Mouse (Mus musculus): ENCODE measurements at regions not wholly inside any gene's neighbourhood (a gene's known extent, or its start where the extent isn't known, plus 50 kb on each side); places are given as distances from the start of the nearest gene placed in this dataset.

- Histone ChIP-seq H3K4me1 (ENCODE audit: control insufficient read depth, insufficient read depth, low read length) (no peaks in the 10 kb centered on the region), H3K4me3 (ENCODE audit: insufficient read depth, low read length) (no peak overlapping the region), H3K27ac (ENCODE audit: insufficient read depth, low read depth, low read length) (no peak overlapping the region)
- TF ChIP-seq CTCF (IDR thresholded peaks at IDR 0.05; ENCODE audit: low read depth, low read length) (no peak), POLR2A (IDR thresholded peaks at IDR 0.05; ENCODE audit: borderline replicate concordance, low read depth, low read length) (no peak)
These were observed 235.9 kb downstream of the Hhipl2 start for GRCm38 (mm10) chr1:183653878-183654277.

GRCm38 (mm10) chr1:183657043-183657442 lies 239.0 kb downstream of the Hhipl2 start:
- Histone ChIP-seq H3K4me3 (ENCODE audit: insufficient read depth, low read length) (no peak overlapping the region), H3K27ac (ENCODE audit: insufficient read depth, low read depth, low read length) (no peak overlapping the region)

GRCm38 (mm10) chr1:183660541-183660940 lies 242.5 kb downstream of the Hhipl2 start:
- TF ChIP-seq POLR2A (IDR thresholded peaks at IDR 0.05; ENCODE audit: borderline replicate concordance, low read depth, low read length) (no peak), CTCF (IDR thresholded peaks at IDR 0.05; ENCODE audit: low read depth, low read length) (no peak)
- Histone ChIP-seq H3K27ac (ENCODE audit: insufficient read depth, low read depth, low read length) (no peak overlapping the region), H3K4me3 (ENCODE audit: insufficient read depth, low read length) (no peak overlapping the region)

More at GRCm38 (mm10) chr1:183657043-183657442, 239.0 kb downstream of the Hhipl2 start:
- TF ChIP-seq POLR2A (IDR thresholded peaks at IDR 0.05; ENCODE audit: borderline replicate concordance, low read depth, low read length) (no peak), CTCF (IDR thresholded peaks at IDR 0.05; ENCODE audit: low read depth, low read length) (peak; percentile 54)
- no peaks in the 10 kb centered on the region for H3K4me1 ChIP-seq (ENCODE audit: control insufficient read depth, insufficient read depth, low read length)

GRCm38 (mm10) chr1:183662369-183663043 lies 244.5 kb downstream of the Hhipl2 start:
- Histone ChIP-seq H3K4me3 (ENCODE audit: insufficient read depth, low read length) (no peak overlapping the region), H3K27ac (ENCODE audit: insufficient read depth, low read depth, low read length) (no peak overlapping the region), H3K4me1 (ENCODE audit: control insufficient read depth, insufficient read depth, low read length) (no peaks in the 10 kb centered on the region)
- TF ChIP-seq POLR2A (IDR thresholded peaks at IDR 0.05; ENCODE audit: borderline replicate concordance, low read depth, low read length) (no peak), CTCF (IDR thresholded peaks at IDR 0.05; ENCODE audit: low read depth, low read length) (no peak)

More at GRCm38 (mm10) chr1:183660541-183660940, 242.5 kb downstream of the Hhipl2 start:
- no peaks in the 10 kb centered on the region for H3K4me1 ChIP-seq (ENCODE audit: control insufficient read depth, insufficient read depth, low read length)

GRCm38 (mm10) chr1:183669271-183669670 lies 251.3 kb downstream of the Hhipl2 start:
- H3K4me1 ChIP-seq (ENCODE audit: control insufficient read depth, insufficient read depth, low read length), result no peaks in the 10 kb centered on the region
- H3K27ac ChIP-seq (ENCODE audit: insufficient read depth, low read depth, low read length), result no peak overlapping the region
- no peak overlapping the region for H3K4me3 ChIP-seq (ENCODE audit: insufficient read depth, low read length)
- no peak for TF ChIP-seq CTCF (IDR thresholded peaks at IDR 0.05; ENCODE audit: low read depth, low read length)
- no peak for TF ChIP-seq POLR2A (IDR thresholded peaks at IDR 0.05; ENCODE audit: borderline replicate concordance, low read depth, low read length)

- no peak overlapping the region for H3K4me3 ChIP-seq (ENCODE audit: insufficient read depth, low read length)
- no peak overlapping the region for H3K27ac ChIP-seq (ENCODE audit: insufficient read depth, low read depth, low read length)
- TF ChIP-seq POLR2A (IDR thresholded peaks at IDR 0.05; ENCODE audit: borderline replicate concordance, low read depth, low read length) (no peak), CTCF (IDR thresholded peaks at IDR 0.05; ENCODE audit: low read depth, low read length) (no peak)
- H3K4me1 ChIP-seq (ENCODE audit: control insufficient read depth, insufficient read depth, low read length), result no peaks in the 10 kb centered on the region
These were observed 251.7 kb downstream of the Hhipl2 start for GRCm38 (mm10) chr1:183669674-183670073.

GRCm38 (mm10) chr1:183670542-183670941 lies 252.5 kb downstream of the Hhipl2 start:
- no peak overlapping the region for H3K27ac ChIP-seq (ENCODE audit: insufficient read depth, low read depth, low read length)
- no peaks in the 10 kb centered on the region for H3K4me1 ChIP-seq (ENCODE audit: control insufficient read depth, insufficient read depth, low read length)
- H3K4me3 ChIP-seq (ENCODE audit: insufficient read depth, low read length), result no peak overlapping the region
- TF ChIP-seq CTCF (IDR thresholded peaks at IDR 0.05; ENCODE audit: low read depth, low read length), result no peak
- no peak for TF ChIP-seq POLR2A (IDR thresholded peaks at IDR 0.05; ENCODE audit: borderline replicate concordance, low read depth, low read length)

GRCm38 (mm10) chr1:183671541-183671940 lies 253.5 kb downstream of the Hhipl2 start:
- Histone ChIP-seq H3K4me3 (ENCODE audit: insufficient read depth, low read length) (no peak overlapping the region), H3K27ac (ENCODE audit: insufficient read depth, low read depth, low read length) (no peak overlapping the region), H3K4me1 (ENCODE audit: control insufficient read depth, insufficient read depth, low read length) (no peaks in the 10 kb centered on the region)
- no peak for TF ChIP-seq CTCF (IDR thresholded peaks at IDR 0.05; ENCODE audit: low read depth, low read length)
- TF ChIP-seq POLR2A (IDR thresholded peaks at IDR 0.05; ENCODE audit: borderline replicate concordance, low read depth, low read length), result no peak

- H3K27ac ChIP-seq (ENCODE audit: insufficient read depth, low read depth, low read length), result no peak overlapping the region
These were observed 254.5 kb downstream of the Hhipl2 start for GRCm38 (mm10) chr1:183672521-183672920.

GRCm38 (mm10) chr1:183677585-183677984 lies 259.6 kb downstream of the Hhipl2 start:
- TF ChIP-seq CTCF (IDR thresholded peaks at IDR 0.05; ENCODE audit: low read depth, low read length) (no peak), POLR2A (IDR thresholded peaks at IDR 0.05; ENCODE audit: borderline replicate concordance, low read depth, low read length) (no peak)

More at GRCm38 (mm10) chr1:183672521-183672920, 254.5 kb downstream of the Hhipl2 start:
- Histone ChIP-seq H3K4me1 (ENCODE audit: control insufficient read depth, insufficient read depth, low read length) (no peaks in the 10 kb centered on the region), H3K4me3 (ENCODE audit: insufficient read depth, low read length) (no peak overlapping the region)
- TF ChIP-seq POLR2A (IDR thresholded peaks at IDR 0.05; ENCODE audit: borderline replicate concordance, low read depth, low read length), result no peak
- TF ChIP-seq CTCF (IDR thresholded peaks at IDR 0.05; ENCODE audit: low read depth, low read length), result no peak

More at GRCm38 (mm10) chr1:183677585-183677984, 259.6 kb downstream of the Hhipl2 start:
- no peak overlapping the region for H3K4me3 ChIP-seq (ENCODE audit: insufficient read depth, low read length)
- no peaks in the 10 kb centered on the region for H3K4me1 ChIP-seq (ENCODE audit: control insufficient read depth, insufficient read depth, low read length)
- H3K27ac ChIP-seq (ENCODE audit: insufficient read depth, low read depth, low read length), result no peak overlapping the region

Data from bone marrow macrophage, adult 2 months (primary cell).